Mouse (Mus musculus) liver, embryonic 14.5 days (tissue): ENCODE measurements around the gene Gm266. TPM values are rescaled to one million over a fixed set of nuclear protein-coding genes. Genes with fewer than 3 reads are reported as not detected.
A peak's percentile ranks its signal among the peaks of the same experiment; 100 is the strongest.

Experiments
- ATAC-seq: fragments of 200-750 bp; cut with Nextera tagmentation; 2 replicates; pipeline ENCODE4 v1.8.0; 2017; ENCODE audit warnings: moderate number of reproducible peaks, mild to moderate bottlenecking, moderate library complexity; ENCODE audit not compliant: insufficient read depth
- DNase-seq, 3 experiments: peaks; one replicate each; pipeline ENCODE4 v3.0.0-alpha.2; 2012 to 2013; ENCODE audit warnings: low read depth in 3 of 3, low spot score in 3 of 3
- H3K27ac ChIP-seq: fragments of 300-500 bp; sonication (generic); 2 replicates; pipeline ENCODE4 v1.5.1; 2014; ENCODE audit warnings: moderate library complexity, mild to moderate bottlenecking, control low read depth, inconsistent platforms
- H3K27me3 ChIP-seq: fragments of 300-500 bp; sonication (generic); 2 replicates; pipeline ENCODE4 v1.6.1; 2014; ENCODE audit warnings: mild to moderate bottlenecking, low read length, moderate library complexity; ENCODE audit not compliant: control insufficient read depth, insufficient read depth
- H3K36me3 ChIP-seq: fragments of 300-500 bp; sonication (generic); replicated peaks from 2 replicates; pipeline ENCODE4 v1.6.1; 2014; ENCODE audit warnings: low read depth; ENCODE audit not compliant: control insufficient read depth, insufficient read depth
- H3K4me1 ChIP-seq, 2 experiments: fragments of 200-500 bp in 1 of 2; fragments of 300-500 bp in 1 of 2; sonication (generic) in 1 of 2; replicated peaks; 2 replicates each; pipeline ENCODE4 v1.6.1; 2012 to 2014; ENCODE audit warnings: antibody characterized with exemption in 1 of 2, inconsistent platforms in 1 of 2, low read length in 1 of 2; ENCODE audit not compliant: control insufficient read depth in 2 of 2, insufficient read depth in 2 of 2
- H3K4me2 ChIP-seq: fragments of 300-500 bp; sonication (generic); 2 replicates; pipeline ENCODE4 v1.6.1; 2014; ENCODE audit warnings: low read depth, mild to moderate bottlenecking, control low read depth, moderate library complexity
- H3K4me3 ChIP-seq, 2 experiments: fragments of 200-500 bp in 1 of 2; fragments of 300-500 bp in 1 of 2; sonication (generic) in 1 of 2; 2 replicates each; pipeline ENCODE4 v1.5.1; 2012 to 2014; ENCODE audit warnings: low read depth in 2 of 2, low read length in 2 of 2, mild to moderate bottlenecking in 2 of 2, control low read depth in 1 of 2, inconsistent platforms in 1 of 2, moderate library complexity in 1 of 2; ENCODE audit not compliant: insufficient read depth in 1 of 2
- H3K9ac ChIP-seq: fragments of 300-500 bp; sonication (generic); replicated peaks from 2 replicates; pipeline ENCODE4 v1.6.1; 2014; ENCODE audit warnings: mild to moderate bottlenecking, control low read depth, moderate library complexity
- H3K9me3 ChIP-seq: fragments of 300-500 bp; sonication (generic); 2 replicates; pipeline ENCODE4 v1.6.1; 2016; ENCODE audit warnings: low read length, mixed read lengths; ENCODE audit not compliant: control insufficient read depth
- CTCF ChIP-seq: IDR thresholded peaks from 2 replicates; pipeline ENCODE4 v1.5.1; 2016; ENCODE audit warnings: antibody characterized with exemption, low read depth, control low read depth
- EP300 ChIP-seq: IDR thresholded peaks from 2 replicates; pipeline ENCODE4 v1.6.1; 2016; ENCODE audit warnings: antibody characterized with exemption, low read depth
- WGBS: fragments of 180-500 bp; shearing (Covaris S2); extraction: QIAGEN DNeasy Blood & Tissue Kit; methylation state at CpG from one replicate; pipeline ENCODE4 v1.1.7; 2014; ENCODE audit not compliant: insufficient replicate concordance; 5-methylcytosine and 5-hydroxymethylcytosine counted together
- polyA plus RNA-seq, 2 experiments: library from polyadenylated mRNA; depleted of rRNA in 1 of 2; stranded (reverse) in 1 of 2; unstranded in 1 of 2; fragments of >200 nt; fragmentation: Nextera tagmentation in 1 of 2; extraction: Ambion mirVana in 1 of 2; gene quantifications; 2 replicates each; pipeline versions ENCODE4 v1.2.1 to v1.2.3; 2012 to 2014

The Gm266 gene
- polyA plus RNA-seq, 2 experiments = 0.42 to 0.61 TPM

DNA sequence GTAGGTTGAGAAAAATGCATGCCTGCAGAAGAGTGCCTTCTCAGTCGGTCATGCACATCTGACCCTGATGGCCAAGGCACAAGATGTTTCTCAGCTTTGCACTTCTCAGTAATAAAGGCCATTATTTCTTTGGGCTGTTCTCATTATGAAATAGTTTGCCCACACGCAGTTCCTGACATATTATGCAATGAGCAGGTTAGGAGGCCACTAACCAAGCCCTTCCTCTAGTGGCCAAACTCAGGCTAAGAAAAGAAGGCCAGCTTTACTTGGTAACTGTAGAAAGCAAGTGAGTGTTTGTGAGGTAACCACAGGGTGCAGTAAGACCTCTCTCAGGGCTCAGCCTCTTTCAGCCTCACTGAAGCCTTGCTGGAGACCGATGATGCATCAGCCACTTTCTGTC is 39.3 kb upstream of the Gm266 start:
- Histone ChIP-seq H3K27me3 (peaks cover 13% of the 10 kb centered on the region), H3K9me3 (peaks cover 2% of the 10 kb centered on the region; the same call in 1 of the 2 replicates), H3K4me2 (no peak overlapping the region), H3K4me1 (peaks cover 0 to 2% of the 10 kb centered on the region in 2 experiments; a peak in 2 of 4 replicates), H3K9ac (no peak overlapping the region), H3K4me3 (no peak overlapping the region), H3K27ac (no peak overlapping the region), H3K36me3 (no peaks in the 10 kb centered on the region)
- ATAC-seq = no peak
- TF ChIP-seq EP300 (no peak), CTCF (no peak)
- DNase-seq = no peak
- WGBS = 59% methylated on average over 3 of the region's 3 CpGs

DNA sequence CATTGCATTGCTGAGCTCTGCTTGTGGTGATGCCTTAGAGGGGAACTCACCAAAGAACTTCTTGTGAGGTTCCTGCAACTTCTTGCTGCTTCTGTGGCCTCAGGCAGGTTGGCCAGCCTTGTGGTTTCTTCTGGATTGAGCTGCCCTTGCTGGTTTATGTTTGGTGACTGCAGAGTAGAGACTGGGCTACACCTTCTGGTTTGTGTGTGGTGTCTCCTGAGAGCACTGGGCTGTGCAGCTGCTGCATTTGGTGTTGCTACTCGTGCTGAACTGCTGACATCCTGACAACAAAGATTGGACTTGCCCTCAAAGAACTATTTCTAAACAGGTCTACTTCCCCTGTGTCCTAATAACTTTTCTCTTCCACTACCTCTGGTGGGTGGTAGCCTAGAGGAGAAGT is 38.8 kb upstream of the Gm266 start:
- DNase-seq (no peak), ATAC-seq (no peak)
- TF ChIP-seq CTCF = no peak
- peaks cover 2% of the 10 kb centered on the region; the same call in 1 of the 2 replicates for H3K9me3 ChIP-seq
- H3K36me3 ChIP-seq = no peaks in the 10 kb centered on the region
- H3K4me1 ChIP-seq = peaks cover 4 to 5% of the 10 kb centered on the region in 2 experiments
- peaks cover 13% of the 10 kb centered on the region for H3K27me3 ChIP-seq
- WGBS = 25% methylated on average over 1 of the region's 1 CpGs
- H3K4me2 ChIP-seq = no peak overlapping the region
- no peak overlapping the region for H3K4me3 ChIP-seq
- H3K9ac ChIP-seq = no peak overlapping the region
- no peak overlapping the region for H3K27ac ChIP-seq

DNA sequence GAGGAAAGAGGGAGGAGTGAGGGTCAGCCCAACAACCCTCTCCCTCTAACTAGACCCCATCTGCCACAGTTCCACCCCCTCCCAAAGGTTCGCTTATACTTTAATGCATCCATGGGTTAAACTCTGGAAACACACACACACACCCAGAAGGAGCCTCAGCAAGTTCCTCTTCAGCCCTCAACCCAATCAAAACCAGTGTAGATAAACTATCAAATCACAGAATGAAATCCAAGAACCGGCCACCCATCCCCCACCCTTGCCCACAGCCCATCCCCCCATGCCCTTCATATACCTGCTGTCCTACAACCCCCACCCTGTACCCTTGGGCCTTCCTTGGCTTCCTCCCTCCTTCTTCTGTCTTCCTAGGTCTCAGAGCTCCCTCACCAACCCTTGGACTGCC is 35.4 kb upstream of the Gm266 start:
- no peak for TF ChIP-seq CTCF
- no peak for TF ChIP-seq EP300
- H3K4me3 ChIP-seq = no peak overlapping the region
- H3K9ac ChIP-seq = no peak overlapping the region
- DNase-seq (no peak), ATAC-seq (no peak)
- H3K4me1 ChIP-seq = peaks cover 36 to 38% of the 10 kb centered on the region in 2 experiments
- H3K36me3 ChIP-seq = no peaks in the 10 kb centered on the region
- 63% methylated on average over 2 of the region's 2 CpGs for WGBS
- peaks cover 2% of the 10 kb centered on the region; the same call in 1 of the 2 replicates for H3K9me3 ChIP-seq
- no peaks in the 10 kb centered on the region; the same call in 1 of the 2 replicates for H3K27me3 ChIP-seq
- H3K4me2 ChIP-seq = no peak overlapping the region
- H3K27ac ChIP-seq = no peak overlapping the region

DNA sequence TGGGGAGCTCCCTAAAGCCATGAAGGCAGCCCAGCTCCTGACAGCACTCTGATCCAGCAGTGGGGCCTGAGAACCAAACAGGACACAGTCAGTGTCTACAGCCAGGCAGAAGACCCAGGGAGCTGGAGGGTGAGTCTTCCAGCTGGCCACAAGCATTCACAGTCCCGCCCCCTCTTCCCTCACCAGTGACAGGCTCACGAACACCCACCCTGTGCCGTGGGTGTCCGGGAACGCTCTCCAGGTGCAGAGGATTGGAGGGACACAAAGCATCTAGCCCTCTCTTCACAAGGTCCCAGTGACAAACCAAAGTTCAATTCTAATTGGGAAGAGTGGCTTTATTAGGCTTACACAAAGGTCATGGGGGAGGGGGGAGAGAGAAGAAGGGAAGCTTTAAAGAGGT is 34.2 kb upstream of the Gm266 start:
- no peaks in the 10 kb centered on the region for H3K36me3 ChIP-seq
- WGBS = 73% methylated on average over 5 of the region's 5 CpGs
- no peak overlapping the region for H3K9ac ChIP-seq
- DNase-seq (no peak), ATAC-seq (no peak)
- H3K4me3 ChIP-seq = no peak overlapping the region
- H3K27me3 ChIP-seq = no peaks in the 10 kb centered on the region; the same call in 1 of the 2 replicates
- H3K4me1 ChIP-seq = peaks cover 44 to 47% of the 10 kb centered on the region in 2 experiments
- no peak overlapping the region for H3K27ac ChIP-seq
- peaks cover 5% of the 10 kb centered on the region for H3K9me3 ChIP-seq
- H3K4me2 ChIP-seq = no peak overlapping the region
- TF ChIP-seq CTCF (no peak), EP300 (no peak)

- H3K36me3 ChIP-seq = no peaks in the 10 kb centered on the region
- peaks cover 50 to 55% of the 10 kb centered on the region in 2 experiments for H3K4me1 ChIP-seq
- H3K4me2 ChIP-seq = peak overlapping the region; percentile 84
- peak overlapping the region; percentile 78 for H3K9ac ChIP-seq
- H3K27me3 ChIP-seq = no peaks in the 10 kb centered on the region
- peaks cover 5% of the 10 kb centered on the region for H3K9me3 ChIP-seq
- H3K4me3 ChIP-seq = peak overlapping the region; percentile 26 to 49
- 39% methylated on average over 9 of the region's 9 CpGs for WGBS
- peak overlapping the region; percentile 100 for H3K27ac ChIP-seq
- TF ChIP-seq EP300 (no peak), CTCF (no peak)
- ATAC-seq (peak; percentile 66), DNase-seq (peak in 1 of 3 experiments; percentile 58)
These were observed 32.8 kb upstream of the Gm266 start for GRCm38 (mm10) chr12:111518391-111518790.
